Mouse (Mus musculus): ENCODE results near the gene Zbtb25. TPM values are rescaled to one million over a fixed set of nuclear protein-coding genes. Genes with fewer than 3 reads are reported as not detected.

Zbtb25 gene
- polyA plus RNA-seq, 1 experiment from 2014 or later = 18.4 TPM

DNA sequence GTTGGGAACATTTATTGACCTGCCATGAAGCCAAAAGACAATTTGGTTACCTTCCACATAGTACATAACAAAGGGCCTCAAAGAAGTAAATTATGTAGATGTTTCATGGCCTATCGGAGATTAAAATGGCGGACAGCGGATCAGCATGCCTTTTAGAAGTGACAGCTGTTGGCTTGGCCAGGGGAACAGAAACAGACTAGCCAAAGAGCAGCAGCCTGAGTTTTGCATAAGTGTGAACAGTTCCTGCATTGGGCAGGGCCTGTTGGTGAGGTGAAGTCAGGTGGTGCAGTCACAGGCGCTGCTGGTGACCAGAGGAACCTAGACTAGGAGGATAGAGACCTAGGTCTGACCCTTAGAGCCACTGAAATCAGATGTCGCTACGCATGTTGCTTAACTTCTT lies 7.7 kb upstream of the Zbtb25 start:
- TF ChIP-seq CTCF (IDR thresholded peaks at IDR 0.05; ENCODE audit: low read depth) = no peak
- WGBS = 91% methylated on average over 6 of the region's 6 CpGs

DNA sequence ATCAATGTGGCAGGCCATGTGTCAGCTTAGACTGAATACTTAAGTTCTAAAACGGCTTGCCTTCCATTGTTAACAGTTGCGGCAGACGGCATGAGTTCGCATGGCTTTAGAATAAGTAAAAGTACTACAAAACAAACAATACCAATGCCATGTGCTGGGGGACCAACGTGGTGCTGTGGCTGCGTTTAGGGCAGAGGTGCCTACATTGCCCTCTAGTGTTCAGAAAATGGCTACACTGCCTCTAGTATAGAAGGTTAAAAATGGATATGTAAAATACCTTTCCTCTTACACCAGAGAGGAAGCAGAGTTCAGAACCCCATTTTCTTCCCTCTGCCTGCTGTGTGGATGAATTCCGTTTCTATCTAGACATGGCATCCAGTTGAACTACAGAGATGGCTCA lies 7.2 kb upstream of the Zbtb25 start:
- Histone ChIP-seq H3K27me3 (ENCODE audit: insufficient read depth, low read length) (no peaks in the 10 kb centered on the region), H3K4me2 (no peak overlapping the region), H3K4me3 (ENCODE audit: low read depth, low read length) (no peak overlapping the region), H3K27ac (ENCODE audit: low read depth) (no peak overlapping the region), H3K9ac (no peak overlapping the region), H3K36me3 (ENCODE audit: insufficient read depth) (no peaks in the 10 kb centered on the region), H3K9me3 (ENCODE audit: low read depth, low read length) (no peaks in the 10 kb centered on the region), H3K4me1 (ENCODE audit: insufficient read depth) (peaks cover 9% of the 10 kb centered on the region)
- DNase-seq = peak; percentile 66
- no peak for ATAC-seq (ENCODE audit: insufficient read depth)
- peak; percentile 58 for TF ChIP-seq CTCF (IDR thresholded peaks at IDR 0.05; ENCODE audit: low read depth)
- 51% methylated on average over 7 of the region's 7 CpGs for WGBS

More for the DNA sequence above, 7.7 kb upstream of the Zbtb25 start:
- Histone ChIP-seq H3K27ac (ENCODE audit: low read depth) (no peak overlapping the region), H3K27me3 (ENCODE audit: insufficient read depth, low read length) (no peaks in the 10 kb centered on the region), H3K4me1 (ENCODE audit: insufficient read depth) (peaks cover 7% of the 10 kb centered on the region), H3K4me2 (no peak overlapping the region), H3K4me3 (ENCODE audit: low read depth, low read length) (no peak overlapping the region), H3K9me3 (ENCODE audit: low read depth, low read length) (no peaks in the 10 kb centered on the region), H3K36me3 (ENCODE audit: insufficient read depth) (no peaks in the 10 kb centered on the region), H3K9ac (no peak overlapping the region)
- DNase-seq (no peak), ATAC-seq (ENCODE audit: insufficient read depth) (no peak)

DNA sequence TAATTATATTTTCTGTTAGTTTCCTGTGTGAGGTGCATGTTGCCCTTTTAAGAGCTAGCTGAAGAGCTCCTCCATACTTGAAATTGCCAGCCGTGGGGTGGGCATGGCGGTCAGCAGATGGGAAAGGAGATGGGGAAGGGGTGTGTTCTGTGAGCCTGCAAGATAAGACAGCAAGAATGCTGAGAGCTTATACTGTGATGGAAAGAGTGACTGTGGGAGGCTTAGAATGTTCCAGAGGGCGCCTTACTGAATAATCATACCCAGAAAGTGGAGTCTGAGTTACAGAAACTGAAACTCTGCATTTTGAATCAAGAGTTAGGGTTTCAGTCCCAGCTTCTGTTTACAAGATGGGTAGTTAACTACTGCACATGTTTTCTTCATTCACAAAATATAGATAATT lies 6.1 kb upstream of the Zbtb25 start:
- DNase-seq (no peak), ATAC-seq (ENCODE audit: insufficient read depth) (no peak)
- H3K4me2 ChIP-seq = no peak overlapping the region
- no peak overlapping the region for H3K9ac ChIP-seq
- no peaks in the 10 kb centered on the region for H3K9me3 ChIP-seq (ENCODE audit: low read depth, low read length)
- no peaks in the 10 kb centered on the region for H3K27me3 ChIP-seq (ENCODE audit: insufficient read depth, low read length)
- H3K36me3 ChIP-seq (ENCODE audit: insufficient read depth) = no peaks in the 10 kb centered on the region
- 70% methylated on average over 3 of the region's 3 CpGs for WGBS
- no peak overlapping the region for H3K27ac ChIP-seq (ENCODE audit: low read depth)
- no peak overlapping the region for H3K4me3 ChIP-seq (ENCODE audit: low read depth, low read length)
- no peak for TF ChIP-seq CTCF (IDR thresholded peaks at IDR 0.05; ENCODE audit: low read depth)
- peaks cover 9% of the 10 kb centered on the region for H3K4me1 ChIP-seq (ENCODE audit: insufficient read depth)

DNA sequence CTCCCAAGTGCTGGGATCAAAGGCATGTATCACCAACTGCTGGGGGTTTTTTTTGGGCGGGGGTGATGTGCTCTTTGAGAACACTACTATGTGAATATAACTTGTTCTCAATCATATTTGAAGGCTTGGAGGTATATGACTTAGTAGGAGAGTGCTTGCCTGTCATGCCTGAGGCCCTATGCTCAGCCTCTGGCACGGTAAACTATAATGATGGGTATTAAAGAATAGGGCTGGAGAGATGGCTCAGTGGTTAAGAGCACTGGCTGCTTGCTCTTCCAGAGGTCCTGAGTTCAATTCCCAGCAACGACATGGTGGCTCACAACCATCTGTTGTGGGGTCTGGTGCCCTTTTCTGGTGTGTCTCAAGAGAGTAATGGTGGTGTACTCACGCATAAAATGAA lies 5.5 kb upstream of the Zbtb25 start:
- ATAC-seq (ENCODE audit: insufficient read depth) = no peak
- Histone ChIP-seq H3K4me1 (ENCODE audit: insufficient read depth) (peaks cover 9% of the 10 kb centered on the region), H3K9ac (no peak overlapping the region), H3K9me3 (ENCODE audit: low read depth, low read length) (no peaks in the 10 kb centered on the region), H3K27me3 (ENCODE audit: insufficient read depth, low read length) (no peaks in the 10 kb centered on the region), H3K4me3 (ENCODE audit: low read depth, low read length) (no peak overlapping the region), H3K4me2 (no peak overlapping the region), H3K36me3 (ENCODE audit: insufficient read depth) (no peaks in the 10 kb centered on the region), H3K27ac (ENCODE audit: low read depth) (no peak overlapping the region)
- TF ChIP-seq CTCF (IDR thresholded peaks at IDR 0.05; ENCODE audit: low read depth) = no peak
- 51% methylated on average over 4 of the region's 4 CpGs for WGBS
- DNase-seq = no peak

DNA sequence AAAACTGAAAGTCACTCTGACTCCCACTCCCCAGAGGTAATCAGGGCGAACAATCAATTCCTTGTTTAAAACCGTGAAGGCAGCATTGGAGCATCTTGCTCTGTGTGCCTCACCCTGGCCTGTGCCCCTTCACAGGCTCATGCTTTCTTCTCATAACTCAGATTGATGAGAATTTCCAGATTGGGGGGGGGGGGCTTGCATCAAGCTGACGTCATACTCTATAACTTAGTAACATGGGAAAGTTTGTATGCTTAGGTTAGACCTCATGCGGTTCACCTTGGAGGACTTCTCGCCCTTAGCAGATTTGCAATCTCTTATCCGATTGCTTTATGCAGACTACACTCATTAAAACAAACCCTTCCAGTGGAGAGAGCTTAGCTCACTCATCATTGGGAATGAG lies 4.6 kb upstream of the Zbtb25 start:
- Histone ChIP-seq H3K9ac (no peak overlapping the region), H3K4me1 (ENCODE audit: insufficient read depth) (peaks cover 9% of the 10 kb centered on the region), H3K9me3 (ENCODE audit: low read depth, low read length) (no peaks in the 10 kb centered on the region), H3K27me3 (ENCODE audit: insufficient read depth, low read length) (no peaks in the 10 kb centered on the region), H3K27ac (ENCODE audit: low read depth) (no peak overlapping the region), H3K36me3 (ENCODE audit: insufficient read depth) (no peaks in the 10 kb centered on the region), H3K4me2 (no peak overlapping the region), H3K4me3 (ENCODE audit: low read depth, low read length) (no peak overlapping the region)
- ATAC-seq (ENCODE audit: insufficient read depth) = no peak
- DNase-seq = no peak
- TF ChIP-seq CTCF (IDR thresholded peaks at IDR 0.05; ENCODE audit: low read depth) = no peak
- 49% methylated on average over 6 of the region's 6 CpGs for WGBS

DNA sequence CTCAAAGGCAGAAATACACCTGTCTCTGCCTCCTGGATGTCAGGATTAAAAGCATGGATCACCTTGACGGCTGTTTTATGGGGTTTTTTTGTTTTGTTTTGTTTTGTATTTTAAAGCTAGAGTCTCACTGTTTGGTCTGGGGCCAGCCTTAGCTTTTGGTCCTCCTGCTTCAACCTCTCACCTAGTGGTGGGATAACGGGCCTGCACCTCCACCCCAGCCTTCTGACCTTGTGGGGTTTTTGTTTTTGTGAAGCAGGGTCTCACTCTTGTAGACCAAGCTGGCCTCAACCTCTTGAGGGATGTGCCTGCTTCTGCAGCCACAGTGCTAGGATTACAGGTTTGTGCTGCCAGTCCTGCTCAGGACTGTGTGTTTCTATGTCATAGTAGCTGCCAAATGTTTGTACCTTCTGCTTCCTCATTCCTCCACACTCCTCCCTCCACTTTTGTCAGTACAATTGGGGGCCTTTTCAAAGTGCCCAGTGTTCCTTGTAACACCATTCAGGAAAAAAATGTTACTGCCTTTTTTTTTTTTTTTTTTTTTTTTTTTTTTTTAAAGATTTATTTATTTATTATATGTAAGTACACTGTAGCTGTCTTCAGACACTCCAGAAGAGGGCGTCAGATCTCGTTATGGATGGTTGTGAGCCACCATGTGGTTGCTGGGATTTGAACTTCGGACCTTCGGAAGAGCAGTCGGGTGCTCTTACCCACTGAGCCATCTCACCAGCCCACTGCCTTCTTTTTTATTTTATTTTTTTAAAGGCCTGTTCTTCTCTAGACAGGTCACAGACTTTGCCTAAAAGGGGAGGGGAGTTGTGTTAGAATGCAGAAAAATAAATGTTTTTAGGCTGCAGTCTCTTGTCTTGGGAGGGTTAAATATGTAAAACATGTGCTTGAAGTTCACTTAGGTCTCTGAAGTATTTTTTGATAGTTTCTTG lies 3.7 kb upstream of the Zbtb25 start:
- H3K4me3 ChIP-seq (ENCODE audit: low read depth, low read length) = no peak overlapping the region; the same call in 1 of the 2 replicates
- H3K4me2 ChIP-seq = peak overlapping the region; percentile 78
- peak; percentile 44 for TF ChIP-seq CTCF (IDR thresholded peaks at IDR 0.05; ENCODE audit: low read depth)
- no peak overlapping the region for H3K27ac ChIP-seq (ENCODE audit: low read depth)
- ATAC-seq (ENCODE audit: insufficient read depth) (no peak), DNase-seq (no peak)
- H3K27me3 ChIP-seq (ENCODE audit: insufficient read depth, low read length) = no peaks in the 10 kb centered on the region
- no peaks in the 10 kb centered on the region for H3K36me3 ChIP-seq (ENCODE audit: insufficient read depth)
- no peaks in the 10 kb centered on the region for H3K9me3 ChIP-seq (ENCODE audit: low read depth, low read length)
- WGBS = 82% methylated on average over 5 of the region's 7 CpGs
- no peak overlapping the region for H3K9ac ChIP-seq
- H3K4me1 ChIP-seq (ENCODE audit: insufficient read depth) = peaks cover 10% of the 10 kb centered on the region

DNA sequence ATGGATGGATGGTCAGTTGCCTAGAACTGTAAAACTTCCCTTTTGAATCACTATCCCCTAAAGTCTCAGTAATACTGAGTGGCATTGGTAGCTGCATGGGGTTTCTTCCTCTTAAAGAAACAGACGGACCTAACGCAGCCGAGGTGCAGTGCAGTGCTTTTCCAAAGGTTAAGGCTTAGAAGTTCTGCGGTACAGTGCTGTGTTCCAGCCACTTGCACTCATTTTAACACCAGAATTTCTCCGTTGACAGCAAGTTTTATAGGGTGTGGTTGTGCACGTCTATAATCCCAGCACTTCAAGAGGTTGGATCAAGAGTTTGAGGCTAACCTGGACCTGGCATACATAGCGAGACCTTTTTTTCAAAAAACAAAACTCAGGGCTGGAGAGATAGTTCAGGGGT lies 2.6 kb upstream of the Zbtb25 start:
- Histone ChIP-seq H3K27me3 (ENCODE audit: insufficient read depth, low read length) (no peaks in the 10 kb centered on the region), H3K4me1 (ENCODE audit: insufficient read depth) (peaks cover 19% of the 10 kb centered on the region), H3K9ac (peak overlapping the region; percentile 99), H3K4me2 (peak overlapping the region; percentile 78), H3K4me3 (ENCODE audit: low read depth, low read length) (peak overlapping the region; percentile 89), H3K9me3 (ENCODE audit: low read depth, low read length) (no peaks in the 10 kb centered on the region), H3K36me3 (ENCODE audit: insufficient read depth) (no peaks in the 10 kb centered on the region), H3K27ac (ENCODE audit: low read depth) (no peak overlapping the region)
- 34% methylated on average over 7 of the region's 7 CpGs for WGBS
- ATAC-seq (ENCODE audit: insufficient read depth) (no peak), DNase-seq (no peak)
- no peak for TF ChIP-seq CTCF (IDR thresholded peaks at IDR 0.05; ENCODE audit: low read depth)
